Mouse (Mus musculus) natural killer cell, adult 2 months (primary cell): ENCODE results near the gene S100a3.

Experiments
- DNase-seq, 2 experiments: peaks; one replicate each; pipeline ENCODE4 v3.0.0; 2022; ENCODE audit warnings: low spot score in 2 of 2

S100a3 gene

DNA sequence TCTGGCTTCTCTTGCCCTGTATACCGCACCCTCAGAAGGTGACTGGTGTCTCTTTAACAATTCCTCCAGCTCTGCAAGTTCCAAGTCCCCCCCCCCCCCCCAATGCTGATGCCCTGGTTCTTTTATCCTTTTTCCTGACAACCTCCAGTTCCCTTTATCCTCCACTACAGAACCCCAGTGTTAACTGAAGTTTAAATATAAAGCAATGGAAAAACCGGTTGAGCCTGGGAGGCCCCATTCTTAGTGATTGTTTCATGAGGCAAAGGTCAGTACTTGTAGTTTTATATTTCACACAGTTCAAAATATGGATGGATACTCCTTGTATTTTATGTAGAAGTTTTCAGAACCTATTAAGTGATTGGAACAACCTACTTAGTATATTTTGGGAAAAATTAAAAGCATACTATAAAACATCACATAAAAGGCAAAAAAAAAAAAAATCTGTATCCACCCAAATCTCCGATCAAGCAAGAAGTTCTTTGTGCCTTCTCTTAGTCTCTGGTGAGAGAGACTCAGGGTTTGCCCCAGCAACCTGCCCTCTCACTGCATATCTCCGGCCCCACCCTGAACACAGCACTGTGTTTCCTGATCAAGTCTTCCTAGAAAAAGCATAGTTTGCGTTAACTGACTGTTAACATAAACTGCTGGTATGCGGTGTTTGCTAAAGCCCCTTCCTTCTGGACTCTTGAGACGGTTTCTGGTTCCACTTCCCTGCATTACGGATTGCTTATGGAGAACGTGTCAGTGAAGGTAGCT, 66.1 kb downstream of the S100a3 start:
- DNase-seq, result no peak

DNA sequence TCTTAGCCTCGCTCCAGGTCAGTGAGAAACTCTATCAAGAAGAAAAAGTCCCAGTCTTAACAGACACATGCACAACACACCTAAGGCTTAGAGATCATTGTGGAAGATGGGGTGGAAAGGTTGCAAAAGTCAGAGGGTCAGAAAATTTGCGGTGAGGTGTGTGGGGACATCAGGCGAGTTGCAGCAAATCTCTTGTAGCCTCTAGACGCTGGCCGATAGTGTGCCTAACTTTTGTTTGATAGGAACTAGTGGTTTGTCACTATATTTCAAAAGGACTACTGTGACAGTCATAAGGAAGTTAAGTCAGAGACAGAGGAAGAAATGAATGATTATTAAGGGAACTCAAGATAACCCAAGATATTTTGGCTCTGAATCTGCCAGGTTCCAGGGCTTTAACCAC, 67.0 kb downstream of the S100a3 start:
- no peak for DNase-seq

DNA sequence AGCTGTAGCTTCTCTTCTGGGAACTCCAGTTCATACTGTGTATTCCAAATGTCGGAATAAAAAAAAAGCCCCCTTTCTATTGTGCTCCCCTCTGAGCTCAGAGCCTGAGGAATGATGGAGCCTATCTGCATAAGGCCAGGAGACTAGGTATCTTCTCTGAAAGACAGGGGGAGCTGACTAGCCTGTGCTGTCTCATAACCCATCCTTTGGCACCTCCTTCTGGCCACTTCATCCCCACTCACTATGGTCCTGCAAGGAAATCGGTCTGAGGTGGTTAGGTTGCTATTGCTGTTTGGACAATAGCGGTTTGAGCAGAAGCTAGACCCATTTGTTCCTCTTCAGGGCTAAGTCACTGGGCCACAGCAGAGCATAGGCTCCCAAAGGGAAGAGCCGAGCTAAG, 67.4 kb downstream of the S100a3 start:
- DNase-seq, result peak in 1 of 2 experiments; percentile 41

DNA sequence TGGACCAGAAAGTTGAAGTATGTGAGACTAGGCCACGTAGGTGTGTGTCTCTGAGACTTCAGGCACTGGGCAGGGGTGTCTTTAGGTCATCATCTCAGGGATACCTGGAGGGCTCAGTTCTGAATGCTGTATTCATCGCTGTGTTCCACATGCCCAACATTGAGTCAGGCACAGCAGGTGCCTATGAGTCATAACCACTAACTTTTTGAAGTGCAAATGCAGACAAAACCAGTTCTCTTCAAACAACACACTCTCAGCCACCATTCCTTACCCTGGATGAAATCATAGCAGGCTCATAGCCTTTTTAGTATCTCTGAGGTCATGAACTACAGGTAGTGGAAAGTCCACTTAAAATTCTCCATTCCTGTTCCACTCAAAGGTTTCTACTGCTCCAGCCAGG, 68.9 kb downstream of the S100a3 start:
- DNase-seq, result no peak

DNA sequence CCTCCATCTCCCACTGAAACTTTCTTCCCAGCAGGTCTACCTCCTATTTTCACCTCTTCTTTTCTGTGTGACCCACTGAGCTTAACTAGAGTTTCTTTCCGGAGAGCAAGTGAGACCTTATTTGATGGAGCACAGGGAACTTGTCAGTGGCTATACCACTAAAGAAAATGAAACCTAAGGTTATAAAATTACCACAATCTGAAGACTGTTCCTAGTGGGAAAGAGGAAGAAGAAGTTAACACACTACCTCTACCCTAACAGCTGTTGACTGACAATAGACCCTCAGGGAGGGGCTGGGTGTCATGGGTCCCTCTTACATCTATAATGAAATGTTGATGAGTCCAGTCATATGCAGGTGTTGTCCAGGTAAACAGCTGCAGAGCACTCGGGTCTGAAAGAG, 71.6 kb downstream of the S100a3 start:
- DNase-seq, result no peak

DNA sequence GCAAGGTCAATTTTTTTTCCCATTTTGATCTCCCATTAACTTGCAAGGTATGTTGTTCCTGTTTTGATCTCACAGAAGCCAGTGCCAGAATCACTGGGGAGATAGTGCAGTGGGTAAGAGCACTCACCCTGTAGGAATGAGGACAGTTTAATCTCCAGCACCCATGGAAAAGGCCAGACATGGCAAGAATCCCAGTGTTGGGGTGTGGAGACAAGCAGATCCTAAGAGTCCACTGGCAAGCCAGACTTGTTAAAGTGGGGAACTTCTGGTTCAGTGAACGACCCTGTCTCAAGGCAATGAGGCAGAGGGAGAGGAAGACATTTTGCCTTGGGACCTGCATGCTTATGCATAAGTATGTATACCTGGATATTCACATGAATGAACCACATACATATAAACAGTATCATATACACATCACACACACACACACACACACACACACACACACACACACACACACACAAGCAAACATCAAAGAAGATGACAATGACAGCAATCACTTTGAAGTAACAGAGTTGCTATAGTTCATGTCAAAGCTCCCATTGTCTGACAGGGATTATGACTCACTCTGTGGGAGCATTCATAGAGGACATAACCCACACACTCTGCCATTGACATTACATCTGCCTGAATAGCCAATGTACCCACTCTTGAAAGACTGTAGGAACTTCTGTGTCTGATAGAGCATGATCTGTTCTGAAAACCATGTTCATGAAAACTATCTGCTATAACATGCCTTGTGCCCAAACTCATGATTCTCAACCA, 78.3 kb downstream of the S100a3 start:
- no peak for DNase-seq

DNA sequence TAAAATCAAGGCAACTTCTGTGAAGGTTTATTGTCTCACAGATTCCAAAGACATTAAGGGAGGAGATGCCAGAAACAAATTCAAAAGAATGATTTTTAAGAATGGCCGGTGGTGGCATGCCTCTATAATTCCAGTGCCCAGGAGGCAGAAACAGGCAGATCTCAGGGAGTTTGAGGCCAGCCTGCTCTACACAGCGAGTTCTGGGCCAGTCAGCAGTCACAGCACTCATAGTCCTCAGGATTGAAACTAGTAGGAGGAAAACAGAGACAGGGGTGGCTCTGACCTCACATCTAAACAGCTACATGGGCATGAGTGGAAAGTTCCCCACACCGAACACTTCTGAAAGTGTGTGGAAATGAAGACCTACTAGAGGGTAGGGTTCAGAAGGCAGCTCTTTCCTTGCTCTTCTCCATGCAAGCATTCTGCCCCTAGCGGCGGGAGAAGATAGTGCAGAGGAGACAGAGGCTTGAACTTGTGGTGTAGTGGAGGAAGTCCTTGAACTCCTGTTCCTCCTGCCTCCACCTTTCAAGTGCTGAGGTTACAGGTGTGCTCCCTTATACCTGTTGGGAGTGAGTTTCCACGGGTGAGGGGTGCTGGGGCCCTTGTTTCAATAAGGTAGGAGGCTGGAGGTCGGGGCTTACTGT, 79.3 kb downstream of the S100a3 start:
- DNase-seq, result peak; percentile 37 to 55

DNA sequence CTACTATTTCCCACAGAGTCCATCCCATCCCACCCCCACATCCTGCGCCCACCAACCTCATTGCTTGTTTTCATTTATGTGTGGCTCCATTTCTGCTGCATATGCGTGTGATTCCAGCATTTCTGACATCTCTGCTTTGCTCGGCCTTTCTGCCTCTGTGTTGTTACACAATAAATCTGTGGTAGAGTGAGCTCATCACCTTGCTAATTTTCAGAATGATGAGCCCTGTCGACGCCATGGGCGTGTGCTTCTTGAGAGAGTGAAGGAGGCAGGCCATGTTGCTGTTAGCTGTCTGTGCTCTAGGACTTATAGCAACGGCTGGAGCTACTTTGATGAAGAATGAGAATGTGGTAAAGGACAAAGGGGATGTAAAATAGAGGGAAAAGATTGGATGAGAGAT, 80.6 kb downstream of the S100a3 start:
- DNase-seq, result no peak

DNA sequence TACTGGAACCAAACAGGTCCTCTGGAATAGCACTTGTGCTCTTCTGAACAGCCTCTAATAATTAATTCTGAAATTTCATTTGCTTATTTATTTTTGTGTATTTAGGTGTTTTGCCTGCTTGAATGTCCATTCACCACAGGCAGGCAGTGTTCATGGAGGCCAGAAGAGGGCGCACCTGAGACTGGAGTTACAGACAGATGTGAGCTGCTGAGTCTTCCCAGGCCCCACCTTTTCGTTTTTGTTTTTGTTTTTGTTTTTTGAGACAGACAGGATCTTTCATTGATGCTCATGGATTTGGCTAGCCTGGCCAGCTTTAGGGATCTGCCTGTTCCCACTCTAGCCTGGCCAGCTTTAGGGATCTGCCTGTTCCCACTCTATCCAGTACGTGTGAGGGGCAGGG, 83.8 kb downstream of the S100a3 start:
- peak; percentile 30 to 53 for DNase-seq

DNA sequence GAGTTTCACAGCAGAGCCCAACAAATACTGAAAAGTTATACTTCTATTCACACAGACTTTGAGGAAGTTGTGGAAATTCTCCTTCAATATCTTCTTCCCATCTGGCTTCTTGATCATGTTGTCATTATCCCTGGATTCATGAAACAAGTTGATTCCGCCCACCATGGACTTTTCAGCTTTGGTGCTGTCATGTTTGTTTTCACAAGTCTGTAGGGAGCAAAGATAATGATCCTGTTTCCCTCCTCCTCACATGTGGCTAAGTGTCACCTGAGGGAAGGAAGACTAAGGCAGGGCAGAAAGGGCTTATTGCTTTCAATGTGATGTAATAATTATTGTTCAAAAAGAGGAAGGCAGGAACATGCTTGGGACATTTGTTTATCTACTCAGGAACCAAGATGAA, 86.9 kb downstream of the S100a3 start:
- no peak for DNase-seq

DNA sequence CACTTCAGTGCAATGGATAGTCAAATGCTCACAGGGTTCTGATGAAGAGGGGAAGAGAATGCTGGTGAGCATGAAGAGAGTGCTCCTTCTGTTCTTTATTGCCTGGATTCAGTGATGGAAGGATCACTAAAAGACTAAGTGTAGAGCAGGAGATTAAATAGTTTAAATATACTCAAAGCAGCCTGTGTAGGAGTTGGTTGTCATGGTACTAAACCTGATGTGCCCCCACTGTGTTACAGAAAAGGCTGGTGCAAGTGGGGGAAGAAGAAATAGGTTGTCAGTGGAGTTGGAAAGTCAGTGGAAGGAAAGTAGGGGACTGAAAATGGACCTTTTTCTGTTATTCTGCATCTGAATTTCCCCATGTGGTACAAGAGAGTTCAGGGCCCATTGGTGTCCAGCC, 88.6 kb downstream of the S100a3 start:
- no peak for DNase-seq

DNA sequence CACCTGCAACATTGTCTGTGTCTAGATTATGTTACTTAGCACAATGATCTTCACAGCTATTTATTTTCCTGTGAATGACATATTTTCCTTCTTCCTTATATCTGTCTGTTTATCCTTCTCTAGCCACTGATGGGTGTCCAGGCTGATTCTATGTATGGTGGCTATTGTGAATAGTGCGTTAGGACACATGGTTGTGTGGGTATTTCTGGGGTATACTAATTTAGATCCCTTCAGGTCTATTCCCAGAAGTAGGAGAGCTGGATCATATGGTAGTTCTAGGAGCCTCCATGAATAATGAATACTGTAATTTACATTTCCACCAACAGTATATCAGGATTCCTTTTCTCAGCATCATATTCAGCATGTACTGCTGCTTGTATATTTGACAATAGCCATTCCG, 89.5 kb downstream of the S100a3 start:
- no peak for DNase-seq
